Mouse (Mus musculus) small intestine, adult 10 weeks (tissue): ENCODE data around the gene Prmt3. TPM values are rescaled to one million over a fixed set of nuclear protein-coding genes. Genes with fewer than 3 reads are reported as not detected.

Experiments
- polyA plus RNA-seq: library from polyadenylated mRNA; stranded (reverse); fragments of 350-450 nt; fragmentation: Illumina TruSeq; extraction: RNeasy Lipid Tissue Mini Kit (QIAGEN cat#74804); gene quantifications from one replicate; pipeline ENCODE4 v1.2.3, GENCODE M21; 2014; ENCODE audit warnings: low replicate concordance

Gene Prmt3
- 14.1 TPM for polyA plus RNA-seq

GRCm38 (mm10) chr7:49778114-49778901 is at the start of gene Prmt3:
Prmt3 (plus strand) TSS chr7:49778346.

DNA sequence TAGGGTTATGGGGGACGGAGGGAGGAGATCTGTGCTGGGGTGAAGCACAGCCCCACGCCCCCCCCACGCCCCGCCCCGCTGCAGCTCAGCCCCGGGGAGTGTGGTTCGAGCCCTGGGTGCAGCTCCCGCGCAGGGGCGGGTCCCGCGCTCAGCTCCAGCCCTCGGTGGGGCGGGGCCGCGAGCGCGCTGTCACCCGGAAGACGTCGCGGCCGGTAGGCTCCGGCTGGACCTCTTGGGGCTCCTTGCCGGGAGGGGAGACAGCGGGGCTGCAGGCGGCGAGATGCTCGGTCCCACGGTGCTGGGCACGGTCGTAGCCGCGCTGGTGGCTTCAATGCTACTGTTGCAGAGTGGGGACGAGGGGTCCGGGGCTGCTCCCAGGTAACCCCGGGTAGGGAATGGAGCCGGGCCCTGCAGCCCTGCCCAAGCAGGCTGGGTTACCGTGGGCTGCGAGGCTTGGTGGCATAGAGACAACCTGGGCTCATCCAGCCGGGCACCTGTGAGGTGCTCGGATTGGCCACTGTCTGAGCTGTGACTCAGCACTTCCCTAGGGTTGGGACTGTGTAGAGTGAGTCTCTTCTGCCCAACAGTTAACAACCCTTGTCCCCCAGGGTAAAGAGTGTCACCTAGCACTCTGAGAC is 19.1 kb upstream of the Prmt3 start, which contains the start of gene Htatip2:
Gene Htatip2, plus strand, starts transcription at position 182 of the 638 bp plus-strand sequence.

Other genes starting within 250 kb of the Prmt3 start
- gene Dbx1, start 141.5 kb upstream of the Prmt3 start, polyA plus RNA-seq = not detected
- gene Htatip2, start 19.2 kb upstream of the Prmt3 start, polyA plus RNA-seq = 10.7 TPM
- not detected for gene Slc6a5, start 131.8 kb downstream of the Prmt3 start, polyA plus RNA-seq
- 0.30 TPM for gene Nell1, start 196.5 kb downstream of the Prmt3 start, polyA plus RNA-seq